Mouse (Mus musculus): ENCODE data around the gene 1110051M20Rik. TPM values are rescaled to one million over a fixed set of nuclear protein-coding genes. Genes with fewer than 3 reads are reported as not detected.
A peak's percentile ranks its signal among the peaks of the same experiment; 100 is the strongest.
"Not testable (repeated sequence)": the region's sequence is repeated elsewhere in the genome, so short reads cannot be mapped to it uniquely, and the experiment has no call there.

The 1110051M20Rik gene
- polyA plus RNA-seq (2015; fragmentation: Nextera tagmentation; extraction: Ambion mirVana): 157 and 161 TPM in 2 replicates

GRCm38 (mm10) chr2:91444286-91444892 lies at the start of gene 1110051M20Rik:
Gene 1110051M20Rik (minus strand): TSS chr2:91444704.
- peaks cover 21% of the 10 kb centered on the region for H3K4me1 ChIP-seq (replicated peaks)
- WGBS: under 1% methylated on average over 19 of the region's 19 CpGs
- no peaks in the 10 kb centered on the region for H3K9me3 ChIP-seq
- peak within 1 kb of the TSS; percentile 75 for H3K4me2 ChIP-seq
- H3K9ac ChIP-seq: peak within 1 kb of the TSS; percentile 66
- no peaks in the 10 kb centered on the region for H3K36me3 ChIP-seq
- no peaks in the 10 kb centered on the region for H3K27me3 ChIP-seq
- peak within 1 kb of the TSS; percentile 85 for H3K27ac ChIP-seq (replicated peaks)
- H3K4me3 ChIP-seq: peak within 1 kb of the TSS; percentile 73
- ATAC-seq (ENCODE audit: low FRiP score, low read depth): peak; percentile 97

DNA sequence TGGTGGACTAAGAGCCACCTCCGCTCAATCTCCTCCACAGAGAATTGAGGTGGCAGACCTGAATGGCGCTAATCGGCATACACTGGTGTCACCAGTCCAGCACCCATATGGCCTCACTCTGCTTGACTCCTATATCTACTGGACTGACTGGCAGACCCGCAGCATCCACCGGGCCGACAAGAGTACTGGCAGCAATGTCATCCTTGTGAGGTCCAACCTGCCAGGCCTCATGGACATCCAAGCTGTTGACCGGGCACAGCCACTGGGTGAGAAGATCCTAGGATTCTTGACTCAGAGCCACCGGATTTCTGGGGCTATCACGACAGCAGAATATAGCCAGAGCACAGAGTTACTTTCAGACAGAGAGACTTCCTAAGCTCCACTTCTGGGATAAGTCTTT lies 49.5 kb upstream of the 1110051M20Rik start:
- H3K4me3 ChIP-seq: no peak overlapping the region
- 97% methylated on average over 9 of the region's 9 CpGs for whole genome bisulfite sequencing
- no peak overlapping the region for H3K4me2 ChIP-seq
- H3K36me3 ChIP-seq: 0 out of 2 replicates have a peak, but pooled peaks cover 5% of the 10 kb centered on the region
- H3K27ac ChIP-seq (replicated peaks): no peak overlapping the region
- no peaks in the 10 kb centered on the region for H3K27me3 ChIP-seq
- H3K9me3 ChIP-seq: no peaks in the 10 kb centered on the region
- no peak for ATAC-seq (ENCODE audit: low FRiP score, low read depth)
- no peak overlapping the region for H3K9ac ChIP-seq
- H3K4me1 ChIP-seq (replicated peaks): no peaks in the 10 kb centered on the region

DNA sequence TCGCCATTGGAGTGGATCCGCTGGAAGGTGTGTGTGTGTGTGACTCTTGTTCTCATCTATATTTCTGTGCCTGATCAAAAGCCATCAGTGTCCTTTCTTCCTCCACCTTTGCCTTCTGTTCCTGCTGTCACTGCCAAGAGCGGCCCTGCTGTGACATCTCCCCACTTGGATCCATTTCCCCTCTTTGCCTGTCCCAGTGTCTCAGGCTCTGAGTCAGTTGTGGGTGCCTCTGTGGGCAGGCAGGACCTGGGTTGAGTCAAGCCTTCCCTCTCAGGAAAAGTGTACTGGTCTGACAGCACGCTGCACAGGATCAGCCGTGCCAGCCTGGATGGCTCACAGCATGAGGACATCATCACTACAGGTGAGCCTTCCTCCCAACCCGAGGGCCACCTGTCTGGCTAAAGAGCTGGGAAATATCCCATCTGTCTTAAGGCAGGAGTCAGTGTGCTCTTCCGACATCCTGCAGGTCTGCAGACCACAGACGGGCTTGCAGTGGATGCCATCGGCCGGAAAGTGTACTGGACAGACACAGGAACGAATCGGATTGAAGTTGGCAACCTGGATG lies 47.6 kb upstream of the 1110051M20Rik start:
- Histone ChIP-seq H3K9me3 (no peaks in the 10 kb centered on the region), H3K4me1 (replicated peaks) (no peaks in the 10 kb centered on the region), H3K9ac (no peak overlapping the region), H3K27ac (replicated peaks) (no peak overlapping the region), H3K4me2 (no peak overlapping the region), H3K27me3 (no peaks in the 10 kb centered on the region), H3K36me3 (0 out of 2 replicates have a peak, but pooled peaks cover 5% of the 10 kb centered on the region), H3K4me3 (no peak overlapping the region)
- WGBS: 97% methylated on average over 12 of the region's 12 CpGs
- ATAC-seq (ENCODE audit: low FRiP score, low read depth): no peak

DNA sequence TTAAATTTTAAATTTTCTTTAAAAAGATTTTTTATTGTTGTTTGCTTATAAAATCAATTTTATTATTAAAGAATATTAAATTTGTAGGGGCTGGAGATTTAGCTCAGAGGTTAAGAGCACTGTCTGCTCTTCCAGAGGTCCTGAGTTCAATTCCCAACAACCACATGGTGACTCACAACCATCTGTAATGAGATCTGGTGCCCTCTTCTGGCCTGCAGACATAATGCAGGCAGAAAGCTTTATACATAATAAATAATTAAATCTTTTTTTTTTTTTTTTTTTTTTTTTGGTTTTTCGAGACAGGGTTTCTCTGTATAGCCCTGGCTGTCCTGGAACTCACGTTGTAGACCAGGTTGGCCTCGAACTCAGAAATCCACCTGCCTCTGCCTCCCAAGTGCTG lies 42.8 kb upstream of the 1110051M20Rik start:
- not testable (repeated sequence) for H3K27ac ChIP-seq (replicated peaks); H3K27me3 ChIP-seq; ATAC-seq (ENCODE audit: low FRiP score, low read depth); H3K4me3 ChIP-seq; H3K4me2 ChIP-seq; H3K9ac ChIP-seq; H3K9me3 ChIP-seq; H3K36me3 ChIP-seq; H3K4me1 ChIP-seq (replicated peaks)
- WGBS: 68% methylated on average over 3 of the region's 3 CpGs

GRCm38 (mm10) chr2:91485256-91485655 lies 40.8 kb upstream of the 1110051M20Rik start:
- Histone ChIP-seq H3K9ac (no peak overlapping the region), H3K27ac (replicated peaks) (no peak overlapping the region), H3K9me3 (no peaks in the 10 kb centered on the region), H3K27me3 (no peaks in the 10 kb centered on the region), H3K4me1 (replicated peaks) (peaks cover 4% of the 10 kb centered on the region; the same call in 1 of the 2 replicates), H3K4me3 (no peak overlapping the region), H3K4me2 (no peak overlapping the region), H3K36me3 (no peaks in the 10 kb centered on the region)
- 88% methylated on average over 6 of the region's 6 CpGs for WGBS
- no peak for ATAC-seq (ENCODE audit: low FRiP score, low read depth)

DNA sequence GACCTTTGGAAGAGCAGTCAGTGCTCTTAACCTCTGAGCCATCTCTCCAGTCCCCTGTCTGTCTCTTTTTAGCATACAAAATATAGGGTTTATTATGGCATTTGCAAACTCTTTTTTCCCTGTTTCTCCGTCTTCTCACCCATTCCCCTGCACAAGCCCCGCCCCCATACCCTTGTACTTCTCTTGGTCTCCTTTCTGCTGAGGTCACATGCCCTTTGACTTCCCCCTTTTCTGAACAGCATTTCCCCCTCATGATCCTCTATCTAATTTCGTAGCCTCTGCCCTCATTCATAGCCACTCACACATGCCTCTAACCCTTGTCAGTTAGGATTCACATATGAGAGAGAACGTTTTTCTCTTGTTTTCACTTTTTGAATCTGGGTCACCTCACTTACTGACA lies 40.2 kb upstream of the 1110051M20Rik start:
- ATAC-seq (ENCODE audit: low FRiP score, low read depth): no peak
- Histone ChIP-seq H3K9me3 (no peaks in the 10 kb centered on the region), H3K9ac (no peak overlapping the region), H3K36me3 (no peaks in the 10 kb centered on the region), H3K27ac (replicated peaks) (no peak overlapping the region), H3K4me3 (no peak overlapping the region), H3K27me3 (no peaks in the 10 kb centered on the region), H3K4me2 (no peak overlapping the region), H3K4me1 (replicated peaks) (peaks cover 4% of the 10 kb centered on the region; the same call in 1 of the 2 replicates)
- 85% methylated on average over 4 of the region's 4 CpGs for WGBS

DNA sequence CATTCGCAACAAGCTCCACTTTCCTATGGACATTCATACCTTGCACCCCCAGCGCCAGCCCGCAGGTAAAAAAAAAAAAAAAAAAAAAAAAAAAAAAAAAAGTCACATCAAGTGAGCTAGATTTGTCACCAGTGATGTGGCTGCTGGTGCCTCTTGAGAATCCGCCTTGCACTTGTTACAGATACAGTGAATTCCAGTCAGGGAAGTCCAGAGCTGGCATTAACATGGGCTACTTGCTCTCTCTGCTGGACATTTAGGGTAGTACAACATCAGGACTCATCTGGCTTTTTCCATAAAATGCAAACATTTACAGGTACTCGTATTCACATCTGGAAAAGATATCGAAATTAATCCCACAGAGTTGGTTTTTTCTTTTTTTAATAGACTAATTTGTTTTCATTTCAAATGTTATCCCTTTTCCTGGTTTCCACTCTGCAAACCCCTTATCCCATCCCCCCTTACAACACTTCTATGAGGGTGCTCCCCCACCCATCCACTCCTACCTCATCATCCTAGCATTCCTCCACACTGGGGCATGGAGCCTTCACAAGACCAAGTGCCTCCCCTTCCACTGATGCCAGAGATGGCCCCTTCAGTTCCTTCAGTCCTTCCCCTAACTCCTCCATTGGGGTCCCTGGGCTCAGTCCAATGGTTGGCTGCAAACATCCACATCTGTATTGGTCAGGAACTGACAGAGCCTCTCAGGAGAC lies 36.5 kb upstream of the 1110051M20Rik start:
- H3K4me1 ChIP-seq (replicated peaks): peaks cover 4% of the 10 kb centered on the region; the same call in 1 of the 2 replicates
- peak; percentile 46 for ATAC-seq (ENCODE audit: low FRiP score, low read depth)
- 66% methylated on average over 6 of the region's 6 CpGs for WGBS

DNA sequence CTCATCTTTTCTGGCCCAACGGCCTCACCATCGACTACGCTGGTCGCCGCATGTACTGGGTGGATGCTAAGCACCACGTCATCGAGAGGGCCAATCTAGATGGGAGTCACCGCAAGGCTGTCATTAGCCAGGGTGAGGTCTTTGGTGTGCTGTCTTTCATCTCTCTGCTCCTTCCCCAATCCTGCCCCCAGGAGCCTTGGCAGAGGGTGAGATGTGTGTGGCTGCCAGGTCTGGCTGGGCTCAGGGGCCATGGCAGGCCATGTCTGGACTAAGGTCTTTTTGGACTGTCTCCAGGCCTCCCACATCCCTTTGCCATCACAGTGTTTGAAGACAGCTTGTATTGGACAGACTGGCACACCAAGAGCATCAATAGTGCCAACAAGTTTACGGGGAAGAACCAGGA lies 35.9 kb upstream of the 1110051M20Rik start:
- Histone ChIP-seq H3K27me3 (no peaks in the 10 kb centered on the region), H3K4me2 (no peak overlapping the region), H3K36me3 (no peaks in the 10 kb centered on the region), H3K4me3 (no peak overlapping the region), H3K27ac (replicated peaks) (0 out of 2 replicates have a peak overlapping the region, but pooled peaks have one; percentile 11), H3K9ac (no peak overlapping the region), H3K9me3 (no peaks in the 10 kb centered on the region), H3K4me1 (replicated peaks) (peaks cover 4% of the 10 kb centered on the region; the same call in 1 of the 2 replicates)
- peak; percentile 57 for ATAC-seq (ENCODE audit: low FRiP score, low read depth)
- 81% methylated on average over 9 of the region's 9 CpGs for WGBS

More for the DNA sequence above, 36.5 kb upstream of the 1110051M20Rik start:
- no peaks in the 10 kb centered on the region for H3K27me3 ChIP-seq
- no peak overlapping the region for H3K9ac ChIP-seq
- no peaks in the 10 kb centered on the region for H3K36me3 ChIP-seq
- H3K9me3 ChIP-seq: no peaks in the 10 kb centered on the region
- no peak overlapping the region for H3K4me2 ChIP-seq
- no peak overlapping the region for H3K4me3 ChIP-seq
- H3K27ac ChIP-seq (replicated peaks): 0 out of 2 replicates have a peak overlapping the region, but pooled peaks have one; percentile 11

DNA sequence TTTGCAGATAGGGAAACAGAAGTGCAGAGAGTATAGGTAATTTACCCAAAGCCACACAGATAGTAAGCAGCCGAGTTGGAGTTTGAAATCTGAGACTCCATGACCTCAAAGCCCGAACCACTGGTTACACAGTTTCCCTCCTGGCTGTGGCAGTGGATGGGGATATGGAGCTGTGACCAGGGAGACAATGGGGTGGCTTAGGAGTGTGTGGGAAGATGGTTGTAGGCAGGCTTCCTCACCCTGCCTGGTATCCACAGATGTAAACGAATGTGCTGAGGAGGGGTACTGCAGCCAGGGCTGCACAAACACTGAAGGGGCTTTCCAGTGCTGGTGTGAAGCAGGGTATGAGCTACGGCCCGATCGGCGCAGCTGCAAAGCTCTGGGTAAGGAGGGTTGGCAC lies 32.3 kb upstream of the 1110051M20Rik start:
- no peak overlapping the region for H3K9ac ChIP-seq
- no peaks in the 10 kb centered on the region for H3K9me3 ChIP-seq
- no peak overlapping the region for H3K4me3 ChIP-seq
- no peak for ATAC-seq (ENCODE audit: low FRiP score, low read depth)
- no peak overlapping the region for H3K4me2 ChIP-seq
- WGBS: 88% methylated on average over 7 of the region's 7 CpGs
- H3K27ac ChIP-seq (replicated peaks): no peak overlapping the region
- H3K4me1 ChIP-seq (replicated peaks): peaks cover 4% of the 10 kb centered on the region; the same call in 1 of the 2 replicates
- H3K27me3 ChIP-seq: no peaks in the 10 kb centered on the region
- H3K36me3 ChIP-seq: no peaks in the 10 kb centered on the region

- no peaks in the 10 kb centered on the region for H3K27me3 ChIP-seq
- no peaks in the 10 kb centered on the region for H3K36me3 ChIP-seq
- H3K4me1 ChIP-seq (replicated peaks): peaks cover 4% of the 10 kb centered on the region; the same call in 1 of the 2 replicates
- H3K4me3 ChIP-seq: no peak overlapping the region
- 78% methylated on average over 17 of the region's 17 CpGs for WGBS
- H3K9me3 ChIP-seq: no peaks in the 10 kb centered on the region
- ATAC-seq (ENCODE audit: low FRiP score, low read depth): no peak
- H3K9ac ChIP-seq: no peak overlapping the region
- no peak overlapping the region for H3K27ac ChIP-seq (replicated peaks)
- no peak overlapping the region for H3K4me2 ChIP-seq
Measured at GRCm38 (mm10) chr2:91476251-91476661, 31.8 kb upstream of the 1110051M20Rik start.

DNA sequence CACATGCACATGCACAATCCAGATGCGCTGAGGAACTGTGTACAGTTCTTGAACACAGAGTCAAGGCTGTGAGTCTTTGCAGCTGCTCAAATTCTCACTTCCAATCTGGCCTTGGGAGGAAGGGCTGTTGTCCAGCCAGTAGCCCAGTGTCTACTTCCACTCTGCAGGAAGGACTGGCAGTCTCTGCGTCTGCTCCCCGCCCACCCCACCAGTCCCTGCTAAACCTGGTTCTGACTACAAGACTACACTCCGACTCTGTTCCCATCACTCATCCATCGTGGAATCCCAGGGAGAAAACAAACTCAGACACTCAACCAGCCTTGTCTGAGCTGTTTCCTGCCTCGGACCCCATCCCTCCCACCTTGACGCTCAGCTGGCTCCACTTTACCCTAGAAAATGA lies 31.3 kb upstream of the 1110051M20Rik start:
- no peak overlapping the region for H3K4me3 ChIP-seq
- H3K4me2 ChIP-seq: no peak overlapping the region
- no peak overlapping the region for H3K27ac ChIP-seq (replicated peaks)
- no peak for ATAC-seq (ENCODE audit: low FRiP score, low read depth)
- H3K4me1 ChIP-seq (replicated peaks): peaks cover 4% of the 10 kb centered on the region; the same call in 1 of the 2 replicates
- WGBS: 85% methylated on average over 7 of the region's 7 CpGs
- no peaks in the 10 kb centered on the region for H3K27me3 ChIP-seq
- no peaks in the 10 kb centered on the region for H3K9me3 ChIP-seq
- H3K9ac ChIP-seq: no peak overlapping the region
- H3K36me3 ChIP-seq: no peaks in the 10 kb centered on the region

DNA sequence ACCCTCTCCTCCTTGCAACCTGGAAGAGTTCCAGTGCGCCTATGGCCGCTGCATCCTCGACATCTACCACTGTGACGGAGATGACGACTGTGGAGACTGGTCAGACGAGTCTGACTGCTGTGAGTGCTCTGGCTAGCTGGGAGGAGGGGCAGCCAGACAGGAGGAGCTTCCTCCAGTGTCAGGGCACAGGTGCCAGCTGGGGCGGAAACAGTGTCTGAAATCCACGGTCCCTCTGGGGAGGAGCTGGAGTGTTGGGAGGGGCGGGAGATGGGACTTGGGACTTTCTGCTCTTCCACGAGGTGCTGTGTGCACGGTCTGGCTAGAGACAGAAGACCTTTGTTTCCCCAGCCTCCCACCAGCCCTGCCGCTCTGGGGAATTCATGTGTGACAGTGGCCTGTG lies 29.9 kb upstream of the 1110051M20Rik start:
- ATAC-seq (ENCODE audit: low FRiP score, low read depth): 0 out of 2 replicates have a peak, but pooled peaks have one; percentile 40
- Histone ChIP-seq H3K9ac (no peak overlapping the region), H3K4me2 (no peak overlapping the region)

More for the DNA sequence above, 29.9 kb upstream of the 1110051M20Rik start:
- no peaks in the 10 kb centered on the region for H3K27me3 ChIP-seq
- no peak overlapping the region for H3K27ac ChIP-seq (replicated peaks)
- H3K9me3 ChIP-seq: no peaks in the 10 kb centered on the region
- H3K4me3 ChIP-seq: no peak overlapping the region
- peaks cover 11% of the 10 kb centered on the region for H3K4me1 ChIP-seq (replicated peaks)
- 57% methylated on average over 12 of the region's 12 CpGs for WGBS
- no peaks in the 10 kb centered on the region for H3K36me3 ChIP-seq

All from hindbrain, embryonic 15.5 days (tissue).